Mouse (Mus musculus) testis, adult 2 months (tissue): ENCODE data around the gene 1700029I15Rik.

Experiments used
- CTCF ChIP-seq: fragments of 200-500 bp; IDR thresholded peaks from 2 replicates; pipeline ENCODE4 v1.5.1; 2012; ENCODE audit warnings: low read depth, mild to moderate bottlenecking, inconsistent platforms, low read length, moderate library complexity; ENCODE audit not compliant: control insufficient read depth, insufficient read depth, insufficient replicate concordance
- POLR2A ChIP-seq: fragments of 200-500 bp; IDR thresholded peaks from 2 replicates; pipeline ENCODE4 v1.6.1; 2012; ENCODE audit warnings: low read depth, mild to moderate bottlenecking, inconsistent platforms, low read length, moderate library complexity; ENCODE audit not compliant: control insufficient read depth

DNA sequence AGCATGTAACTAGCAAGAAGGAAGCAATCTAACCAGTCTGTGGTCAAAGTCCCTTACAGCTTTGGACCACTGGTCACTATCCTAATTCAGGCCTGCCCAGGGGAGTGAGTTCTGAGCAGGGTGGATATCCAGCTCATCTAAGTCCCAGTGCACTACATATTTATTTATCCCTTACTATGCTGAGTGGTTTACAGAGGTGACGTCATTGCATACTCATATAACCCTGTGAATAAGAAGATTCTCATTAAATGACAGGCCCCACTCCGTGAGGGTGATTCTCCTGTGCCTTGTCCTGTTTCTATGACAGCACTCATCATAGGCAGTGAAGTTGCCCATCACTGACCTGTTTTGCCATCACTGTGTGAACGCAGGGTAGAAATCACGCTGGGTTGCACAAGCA is 43.0 kb downstream of the 1700029I15Rik start:
- no peak for TF ChIP-seq CTCF
- TF ChIP-seq POLR2A = no peak
